Mouse (Mus musculus) liver, embryonic 14.5 days (tissue): ENCODE measurements around the gene Prkab2. TPM values are rescaled to one million over a fixed set of nuclear protein-coding genes. Genes with fewer than 3 reads are reported as not detected.
A peak's percentile ranks its signal among the peaks of the same experiment; 100 is the strongest.

ENCODE experiments used
- ATAC-seq: fragments of 200-750 bp; cut with Nextera tagmentation; 2 replicates; pipeline ENCODE4 v1.8.0; 2017; ENCODE audit warnings: moderate number of reproducible peaks, mild to moderate bottlenecking, moderate library complexity; ENCODE audit not compliant: insufficient read depth
- DNase-seq, 3 experiments: peaks; one replicate each; pipeline ENCODE4 v3.0.0-alpha.2; 2012 to 2013; ENCODE audit warnings: low read depth in 3 of 3, low spot score in 3 of 3
- H3K27ac ChIP-seq: fragments of 300-500 bp; sonication (generic); 2 replicates; pipeline ENCODE4 v1.5.1; 2014; ENCODE audit warnings: moderate library complexity, mild to moderate bottlenecking, control low read depth, inconsistent platforms
- H3K27me3 ChIP-seq: fragments of 300-500 bp; sonication (generic); 2 replicates; pipeline ENCODE4 v1.6.1; 2014; ENCODE audit warnings: mild to moderate bottlenecking, low read length, moderate library complexity; ENCODE audit not compliant: control insufficient read depth, insufficient read depth
- H3K36me3 ChIP-seq: fragments of 300-500 bp; sonication (generic); replicated peaks from 2 replicates; pipeline ENCODE4 v1.6.1; 2014; ENCODE audit warnings: low read depth; ENCODE audit not compliant: control insufficient read depth, insufficient read depth
- H3K4me1 ChIP-seq, 2 experiments: fragments of 200-500 bp in 1 of 2; fragments of 300-500 bp in 1 of 2; sonication (generic) in 1 of 2; replicated peaks; 2 replicates each; pipeline ENCODE4 v1.6.1; 2012 to 2014; ENCODE audit warnings: antibody characterized with exemption in 1 of 2, inconsistent platforms in 1 of 2, low read length in 1 of 2; ENCODE audit not compliant: control insufficient read depth in 2 of 2, insufficient read depth in 2 of 2
- H3K4me2 ChIP-seq: fragments of 300-500 bp; sonication (generic); 2 replicates; pipeline ENCODE4 v1.6.1; 2014; ENCODE audit warnings: low read depth, mild to moderate bottlenecking, control low read depth, moderate library complexity
- H3K4me3 ChIP-seq, 2 experiments: fragments of 200-500 bp in 1 of 2; fragments of 300-500 bp in 1 of 2; sonication (generic) in 1 of 2; 2 replicates each; pipeline ENCODE4 v1.5.1; 2012 to 2014; ENCODE audit warnings: low read depth in 2 of 2, low read length in 2 of 2, mild to moderate bottlenecking in 2 of 2, control low read depth in 1 of 2, inconsistent platforms in 1 of 2, moderate library complexity in 1 of 2; ENCODE audit not compliant: insufficient read depth in 1 of 2
- H3K9ac ChIP-seq: fragments of 300-500 bp; sonication (generic); replicated peaks from 2 replicates; pipeline ENCODE4 v1.6.1; 2014; ENCODE audit warnings: mild to moderate bottlenecking, control low read depth, moderate library complexity
- H3K9me3 ChIP-seq: fragments of 300-500 bp; sonication (generic); 2 replicates; pipeline ENCODE4 v1.6.1; 2016; ENCODE audit warnings: low read length, mixed read lengths; ENCODE audit not compliant: control insufficient read depth
- CTCF ChIP-seq: IDR thresholded peaks from 2 replicates; pipeline ENCODE4 v1.5.1; 2016; ENCODE audit warnings: antibody characterized with exemption, low read depth, control low read depth
- EP300 ChIP-seq: IDR thresholded peaks from 2 replicates; pipeline ENCODE4 v1.6.1; 2016; ENCODE audit warnings: antibody characterized with exemption, low read depth
- WGBS: fragments of 180-500 bp; shearing (Covaris S2); extraction: QIAGEN DNeasy Blood & Tissue Kit; methylation state at CpG from one replicate; pipeline ENCODE4 v1.1.7; 2014; ENCODE audit not compliant: insufficient replicate concordance; 5-methylcytosine and 5-hydroxymethylcytosine counted together
- polyA plus RNA-seq, 2 experiments: library from polyadenylated mRNA; depleted of rRNA in 1 of 2; stranded (reverse) in 1 of 2; unstranded in 1 of 2; fragments of >200 nt; fragmentation: Nextera tagmentation in 1 of 2; extraction: Ambion mirVana in 1 of 2; gene quantifications; 2 replicates each; pipeline versions ENCODE4 v1.2.1 to v1.2.3; 2012 to 2014

Prkab2 gene
- polyA plus RNA-seq, 2 experiments, result 1.1 to 2.1 TPM

DNA sequence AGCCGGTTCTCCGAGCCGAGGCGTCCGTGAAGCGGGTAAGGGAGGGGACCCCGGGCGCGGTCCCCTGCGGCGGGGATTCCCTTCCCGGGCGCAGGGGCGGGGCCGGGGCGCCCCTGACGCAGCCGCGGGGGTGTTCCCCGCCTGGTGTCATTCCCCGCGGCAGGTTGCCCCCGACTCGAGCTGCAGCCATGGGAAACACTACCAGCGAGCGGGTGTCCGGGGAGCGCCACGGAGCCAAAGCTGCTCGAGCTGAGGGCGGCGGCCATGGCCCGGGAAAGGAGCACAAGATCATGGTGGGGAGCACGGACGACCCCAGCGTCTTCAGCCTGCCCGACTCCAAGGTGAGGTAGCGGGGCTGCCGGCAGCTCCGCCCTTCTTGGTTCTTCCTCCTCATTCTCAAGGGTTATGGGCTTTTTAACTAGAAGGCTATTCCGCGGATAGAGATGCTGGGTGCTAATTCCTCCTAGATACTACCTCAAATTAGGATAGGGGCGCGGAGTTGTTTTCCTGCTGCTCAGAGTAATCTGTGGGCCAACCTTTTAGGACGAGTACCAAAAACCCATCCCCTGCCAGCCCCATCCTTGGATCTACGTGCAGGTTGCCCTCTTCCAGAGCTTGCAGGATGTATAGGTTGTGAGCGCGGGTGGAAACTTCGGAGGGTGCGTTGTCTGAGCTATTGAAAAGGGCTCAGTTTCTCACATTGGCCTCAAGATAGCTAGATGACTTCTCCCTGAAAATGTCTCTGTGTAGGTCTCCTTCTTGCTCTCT, 617 bp downstream of the Prkab2 start:
- Histone ChIP-seq H3K27ac (no peak overlapping the region), H3K4me1 (peaks cover 3 to 17% of the 10 kb centered on the region in 2 experiments; a peak in 3 of 4 replicates), H3K27me3 (no peaks in the 10 kb centered on the region), H3K36me3 (no peaks in the 10 kb centered on the region), H3K4me2 (peak overlapping the region; percentile 85), H3K9me3 (no peaks in the 10 kb centered on the region), H3K9ac (peak overlapping the region; percentile 69), H3K4me3 (peak overlapping the region; percentile 71 to 84)
- TF ChIP-seq CTCF, result no peak
- no peak for TF ChIP-seq EP300
- peak in 1 of 3 experiments; percentile 31 for DNase-seq
- peak; percentile 79 for ATAC-seq
- under 1% methylated on average over 46 of the region's 50 CpGs for WGBS

DNA sequence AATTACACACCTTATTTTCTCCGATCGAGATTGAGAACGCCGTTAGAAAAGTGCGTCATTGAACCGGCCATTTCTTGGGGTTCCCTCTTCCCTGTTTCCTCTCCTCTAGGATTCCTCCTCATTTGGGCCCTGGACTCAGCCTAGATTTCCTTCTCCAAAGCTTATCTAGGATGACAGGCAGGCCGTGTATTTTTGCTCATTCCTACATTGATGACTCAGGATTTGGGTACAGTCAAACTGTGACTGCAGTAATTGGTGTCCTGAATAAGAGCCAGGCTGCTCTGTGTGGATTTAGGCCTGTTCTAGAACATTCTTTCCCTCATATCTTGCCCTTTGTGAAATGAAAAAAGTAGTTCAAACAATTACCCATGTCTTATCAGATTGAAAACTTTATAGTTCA, 1.8 kb downstream of the Prkab2 start:
- ATAC-seq, result no peak
- Histone ChIP-seq H3K9me3 (no peaks in the 10 kb centered on the region), H3K4me1 (peaks cover 3 to 17% of the 10 kb centered on the region in 2 experiments; a peak in 3 of 4 replicates), H3K4me2 (no peak overlapping the region), H3K27ac (no peak overlapping the region), H3K27me3 (no peaks in the 10 kb centered on the region), H3K36me3 (no peaks in the 10 kb centered on the region), H3K4me3 (no peak overlapping the region), H3K9ac (no peak overlapping the region)
- DNase-seq, result no peak
- 78% methylated on average over 7 of the region's 7 CpGs for WGBS
- TF ChIP-seq CTCF (no peak), EP300 (no peak)

DNA sequence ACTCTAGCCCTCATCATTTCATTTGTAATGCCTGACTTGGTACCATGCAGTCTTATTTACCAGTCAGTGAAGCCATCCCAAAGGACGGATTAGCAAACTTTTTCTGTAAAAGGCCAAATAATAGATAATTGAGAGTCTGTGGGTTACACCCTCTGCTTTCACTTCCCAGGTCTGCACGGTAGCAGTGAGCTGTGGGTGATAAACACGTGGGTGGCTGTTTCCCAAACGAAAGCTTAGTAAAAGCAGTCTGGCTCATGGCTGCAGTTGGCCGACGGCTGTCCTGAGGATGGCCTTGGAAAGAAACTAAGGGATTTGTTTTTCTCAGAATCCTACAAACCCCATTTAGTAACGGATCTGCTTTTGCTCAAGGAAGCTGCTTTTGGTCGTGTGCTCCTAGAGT, 3.2 kb downstream of the Prkab2 start:
- no peak for TF ChIP-seq CTCF
- no peak for TF ChIP-seq EP300
- DNase-seq (no peak), ATAC-seq (no peak)
- 45% methylated on average over 8 of the region's 8 CpGs for WGBS
- H3K4me1 ChIP-seq, result peaks cover 3 to 19% of the 10 kb centered on the region in 2 experiments; a peak in 3 of 4 replicates
- no peak overlapping the region for H3K9ac ChIP-seq
- no peaks in the 10 kb centered on the region for H3K36me3 ChIP-seq
- no peak overlapping the region for H3K27ac ChIP-seq
- H3K4me3 ChIP-seq, result no peak overlapping the region
- H3K9me3 ChIP-seq, result no peaks in the 10 kb centered on the region
- no peaks in the 10 kb centered on the region for H3K27me3 ChIP-seq
- no peak overlapping the region for H3K4me2 ChIP-seq

DNA sequence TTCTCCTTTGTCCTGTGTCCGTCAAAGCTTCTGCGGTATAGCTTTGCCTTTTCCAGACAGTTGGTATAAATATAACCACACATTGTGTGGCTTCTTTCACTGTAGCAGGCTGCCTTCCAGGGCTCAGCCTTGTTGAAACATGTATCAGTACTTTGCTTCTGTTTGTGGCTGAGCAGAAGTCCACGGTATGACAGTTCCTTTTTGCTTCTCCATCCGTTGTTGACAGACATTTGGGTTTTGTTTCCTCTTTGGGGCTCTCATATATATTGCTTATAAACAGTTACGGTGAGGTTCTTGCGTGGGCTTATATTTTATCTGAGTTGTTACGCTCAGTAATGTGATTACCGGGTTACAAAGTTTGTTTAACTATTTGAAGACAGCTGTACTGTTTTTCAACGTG, 7.5 kb downstream of the Prkab2 start:
- Histone ChIP-seq H3K4me3 (no peak overlapping the region), H3K27me3 (no peaks in the 10 kb centered on the region), H3K27ac (no peak overlapping the region), H3K4me1 (peaks cover 0 to 4% of the 10 kb centered on the region in 2 experiments; a peak in 1 of 4 replicates), H3K36me3 (no peaks in the 10 kb centered on the region), H3K9me3 (no peaks in the 10 kb centered on the region), H3K9ac (no peak overlapping the region), H3K4me2 (no peak overlapping the region)
- WGBS, result 55% methylated on average over 9 of the region's 9 CpGs
- DNase-seq (no peak), ATAC-seq (no peak)
- TF ChIP-seq CTCF, result no peak
- no peak for TF ChIP-seq EP300

DNA sequence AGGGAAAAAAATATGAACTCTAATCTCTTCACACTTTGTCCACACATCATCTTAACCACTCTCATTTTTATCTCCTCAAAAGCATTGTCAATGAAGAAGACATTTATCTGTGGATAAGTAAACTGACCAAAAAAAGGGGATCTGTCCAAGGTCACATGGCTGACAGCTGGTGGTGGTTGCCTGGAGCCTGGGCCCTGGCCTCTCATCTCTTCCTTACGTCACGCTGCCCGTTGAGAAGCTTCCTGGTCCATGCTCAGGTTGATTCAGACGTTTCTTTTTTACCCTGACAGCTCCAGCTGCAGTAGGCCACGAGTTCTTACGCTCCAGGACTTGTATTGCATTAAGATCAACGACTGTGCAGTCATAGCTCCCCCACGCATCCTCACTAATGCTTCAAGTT, 8.2 kb downstream of the Prkab2 start:
- H3K4me1 ChIP-seq, result peaks cover 0 to 4% of the 10 kb centered on the region in 2 experiments; a peak in 1 of 4 replicates
- no peaks in the 10 kb centered on the region for H3K9me3 ChIP-seq
- no peak overlapping the region for H3K27ac ChIP-seq
- H3K4me3 ChIP-seq, result no peak overlapping the region
- DNase-seq (no peak), ATAC-seq (no peak)
- no peak overlapping the region for H3K4me2 ChIP-seq
- H3K27me3 ChIP-seq, result no peaks in the 10 kb centered on the region
- H3K9ac ChIP-seq, result no peak overlapping the region
- H3K36me3 ChIP-seq, result no peaks in the 10 kb centered on the region
- TF ChIP-seq EP300, result no peak
- no peak for TF ChIP-seq CTCF
- WGBS, result 44% methylated on average over 8 of the region's 8 CpGs
